Mouse (Mus musculus) forebrain, embryonic 14.5 days (tissue): Measurements from ENCODE around the gene Setd7. TPM values are rescaled to one million over a fixed set of nuclear protein-coding genes. Genes with fewer than 3 reads are reported as not detected.

ENCODE experiments used
- ATAC-seq: fragments of 200-750 bp; cut with Nextera tagmentation; 2 replicates; pipeline ENCODE4 v1.8.0; 2017; ENCODE audit warnings: mild to moderate bottlenecking, moderate library complexity
- DNase-seq: peaks from one replicate; pipeline ENCODE4 v3.0.0-alpha.2; 2015; ENCODE audit warnings: low spot score
- H3K27ac ChIP-seq: fragments of 300-500 bp; sonication (generic); 2 replicates; pipeline ENCODE4 v1.5.1; 2014; ENCODE audit warnings: low read depth, mild to moderate bottlenecking, control low read depth, low read length, moderate library complexity
- H3K27me3 ChIP-seq: fragments of 300-500 bp; sonication (generic); replicated peaks from 2 replicates; pipeline ENCODE4 v1.6.1; 2014; ENCODE audit warnings: low read length, control low read depth, mixed read lengths; ENCODE audit not compliant: control insufficient read depth, insufficient read depth
- H3K36me3 ChIP-seq: fragments of 300-500 bp; sonication (generic); 2 replicates; pipeline ENCODE4 v1.6.1; 2014; ENCODE audit warnings: low read length, control low read depth; ENCODE audit not compliant: control insufficient read depth, insufficient read depth
- H3K4me1 ChIP-seq: fragments of 300-500 bp; sonication (generic); 2 replicates; pipeline ENCODE4 v1.6.1; 2014; ENCODE audit warnings: antibody characterized with exemption, low read length, control low read depth; ENCODE audit not compliant: control insufficient read depth, insufficient read depth
- H3K4me2 ChIP-seq: fragments of 300-500 bp; sonication (generic); 2 replicates; pipeline ENCODE4 v1.6.1; 2014; ENCODE audit warnings: mild to moderate bottlenecking, control low read depth, low read length
- H3K4me3 ChIP-seq: fragments of 300-500 bp; sonication (generic); 2 replicates; pipeline ENCODE4 v1.5.1; 2014; ENCODE audit warnings: low read depth, low read length, control low read depth
- H3K9ac ChIP-seq: fragments of 300-500 bp; sonication (generic); 2 replicates; pipeline ENCODE4 v1.6.1; 2014; ENCODE audit warnings: mild to moderate bottlenecking, low read length, control low read depth, moderate library complexity
- H3K9me3 ChIP-seq: fragments of 300-500 bp; sonication (generic); replicated peaks from 2 replicates; pipeline ENCODE4 v1.6.1; 2016; ENCODE audit warnings: low read length, control low read depth, mixed read lengths; ENCODE audit not compliant: control insufficient read depth
- WGBS: fragments of 180-500 bp; shearing (Covaris S2); extraction: QIAGEN DNeasy Blood & Tissue Kit; methylation state at CpG from one replicate; pipeline ENCODE4 v1.1.7; 2014; 5-methylcytosine and 5-hydroxymethylcytosine counted together
- polyA plus RNA-seq: library from polyadenylated mRNA; unstranded; fragments of >200 nt; fragmentation: Nextera tagmentation; extraction: Ambion mirVana; gene quantifications from 2 replicates; pipeline ENCODE4 v1.2.1, GENCODE M21; 2014

Gene Setd7
- polyA plus RNA-seq, 1 experiment from 2014 or later = 3.7 TPM

DNA sequence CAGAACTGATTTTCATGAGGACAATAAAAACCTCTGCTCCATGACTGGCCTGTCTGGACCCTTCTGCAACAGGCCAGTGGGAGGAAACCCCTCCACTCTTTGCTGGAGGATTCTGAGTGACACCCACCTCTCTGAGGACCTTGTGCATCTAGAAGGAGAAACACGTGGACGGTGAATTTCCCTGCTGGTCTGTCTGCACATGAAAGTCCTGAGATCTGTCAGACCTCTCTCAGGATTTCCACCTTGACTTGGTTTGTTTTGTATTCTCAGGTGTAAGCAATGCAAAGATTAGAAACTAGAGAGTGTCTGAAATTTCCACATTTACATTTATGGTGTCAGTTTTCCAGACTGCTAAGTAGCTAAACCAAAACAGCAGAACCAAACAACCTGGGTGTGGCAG lies 8.5 kb downstream of the Setd7 start:
- WGBS = 85% methylated on average over 2 of the region's 2 CpGs
- no peak overlapping the region for H3K27ac ChIP-seq
- peaks cover 19% of the 10 kb centered on the region for H3K4me1 ChIP-seq
- ATAC-seq (no peak), DNase-seq (no peak)
- H3K9ac ChIP-seq = no peak overlapping the region
- H3K9me3 ChIP-seq = no peaks in the 10 kb centered on the region
- H3K36me3 ChIP-seq = peaks cover 28% of the 10 kb centered on the region
- no peaks in the 10 kb centered on the region for H3K27me3 ChIP-seq
- no peak overlapping the region for H3K4me3 ChIP-seq
- no peak overlapping the region for H3K4me2 ChIP-seq

DNA sequence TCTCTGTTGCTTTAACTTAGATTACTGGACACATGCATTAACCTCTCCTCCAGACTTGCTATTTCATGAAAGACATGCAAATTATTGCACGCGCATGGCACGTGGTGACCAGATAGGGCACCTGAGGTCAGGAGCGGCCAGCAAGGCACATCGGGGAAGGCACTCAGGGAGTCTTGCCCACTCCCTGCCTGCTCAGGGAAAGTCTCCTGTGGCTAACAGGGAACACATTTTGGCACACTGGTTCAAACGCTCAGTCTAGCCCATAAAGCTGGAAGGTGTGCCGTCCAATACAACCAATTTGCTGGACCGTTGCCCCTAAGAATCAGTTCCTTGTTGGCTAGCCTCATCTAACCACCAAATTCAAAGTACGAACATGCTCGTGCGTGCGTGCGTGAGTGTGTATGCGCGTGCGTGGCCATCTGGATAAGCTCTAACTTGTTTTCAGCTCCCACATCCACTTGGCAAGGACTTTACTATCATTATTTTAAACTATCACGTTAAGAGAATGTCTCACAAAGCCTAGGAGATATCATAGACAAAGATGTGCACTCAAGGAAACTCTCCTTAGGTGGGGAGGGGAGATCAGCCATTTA lies 11.6 kb downstream of the Setd7 start:
- H3K36me3 ChIP-seq = peaks cover 34% of the 10 kb centered on the region
- no peak overlapping the region for H3K4me3 ChIP-seq
- no peak for DNase-seq
- no peak overlapping the region for H3K27ac ChIP-seq
- H3K4me2 ChIP-seq = no peak overlapping the region
- H3K4me1 ChIP-seq = peaks cover 16% of the 10 kb centered on the region
- 87% methylated on average over 17 of the region's 17 CpGs for WGBS
- no peak for ATAC-seq
- H3K9me3 ChIP-seq = no peaks in the 10 kb centered on the region
- H3K27me3 ChIP-seq = no peaks in the 10 kb centered on the region
- no peak overlapping the region for H3K9ac ChIP-seq

DNA sequence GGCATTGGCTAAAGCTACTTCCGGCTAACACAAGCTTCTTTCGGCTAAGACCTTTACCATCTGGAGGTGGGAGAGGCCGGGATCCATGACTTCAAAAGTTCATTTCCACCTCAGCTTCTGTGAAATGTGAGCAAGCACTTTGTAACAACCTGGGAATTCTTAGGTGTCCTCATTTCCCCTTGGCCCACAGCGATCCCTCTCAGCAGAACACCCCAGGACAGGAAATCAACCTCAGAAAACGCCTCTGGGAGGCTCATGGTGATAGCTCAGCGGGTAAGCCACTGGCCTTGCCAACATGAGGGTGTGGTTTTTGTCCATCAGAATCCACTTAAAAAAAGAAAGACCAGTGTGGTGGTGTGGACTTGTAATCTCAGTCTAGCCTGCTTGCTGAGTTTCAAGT lies 13.1 kb downstream of the Setd7 start:
- WGBS = 90% methylated on average over 6 of the region's 6 CpGs
- H3K4me2 ChIP-seq = no peak overlapping the region
- ATAC-seq = no peak
- H3K9me3 ChIP-seq = no peaks in the 10 kb centered on the region
- H3K36me3 ChIP-seq = peaks cover 36% of the 10 kb centered on the region
- no peak overlapping the region for H3K4me3 ChIP-seq
- no peak overlapping the region for H3K27ac ChIP-seq
- H3K4me1 ChIP-seq = peaks cover 10% of the 10 kb centered on the region; the same call in 1 of the 2 replicates
- DNase-seq = no peak
- H3K9ac ChIP-seq = no peak overlapping the region
- no peaks in the 10 kb centered on the region for H3K27me3 ChIP-seq

DNA sequence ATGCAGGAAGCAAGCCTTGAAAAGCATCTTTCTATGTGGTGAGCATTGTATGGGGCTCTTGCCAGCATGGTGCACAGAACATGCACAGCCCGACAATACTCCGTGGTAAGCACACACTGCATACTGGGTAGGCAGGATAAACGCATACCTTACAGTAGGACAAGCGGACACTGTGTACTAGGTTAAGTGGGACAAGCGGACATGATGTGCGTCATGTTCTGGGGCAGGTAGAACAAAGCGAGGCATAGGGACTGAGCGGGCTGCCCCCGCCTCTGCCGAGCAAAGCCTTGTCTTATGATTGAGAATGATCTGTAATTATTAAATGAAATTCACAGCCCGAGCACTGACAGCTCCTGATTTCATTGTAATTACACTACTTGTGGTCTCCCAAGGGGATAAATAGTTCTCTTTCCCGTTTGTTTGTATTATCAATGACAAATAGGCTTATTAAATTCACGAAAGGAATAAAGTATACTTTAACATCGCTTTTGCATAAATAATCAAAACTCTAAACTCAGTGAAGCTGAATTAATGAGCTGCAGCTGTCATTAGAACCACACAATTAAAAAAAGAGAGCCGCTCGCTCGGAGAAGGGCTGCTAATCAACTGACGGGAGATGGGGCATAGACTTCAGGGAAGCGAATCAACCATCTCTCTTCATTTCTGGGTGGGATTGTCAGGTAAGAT lies 16.1 kb downstream of the Setd7 start:
- peak overlapping the region; percentile 6; the same call in 1 of the 2 replicates for H3K9ac ChIP-seq
- WGBS = 28% methylated on average over 19 of the region's 19 CpGs
- H3K4me1 ChIP-seq = peaks cover 10% of the 10 kb centered on the region; the same call in 1 of the 2 replicates
- H3K9me3 ChIP-seq = no peaks in the 10 kb centered on the region
- ATAC-seq (peak; percentile 83), DNase-seq (peak; percentile 87)
- H3K27ac ChIP-seq = peak overlapping the region; percentile 89
- H3K27me3 ChIP-seq = no peaks in the 10 kb centered on the region
- peaks cover 55% of the 10 kb centered on the region for H3K36me3 ChIP-seq
- peak overlapping the region; percentile 35 for H3K4me2 ChIP-seq
- no peak overlapping the region for H3K4me3 ChIP-seq

DNA sequence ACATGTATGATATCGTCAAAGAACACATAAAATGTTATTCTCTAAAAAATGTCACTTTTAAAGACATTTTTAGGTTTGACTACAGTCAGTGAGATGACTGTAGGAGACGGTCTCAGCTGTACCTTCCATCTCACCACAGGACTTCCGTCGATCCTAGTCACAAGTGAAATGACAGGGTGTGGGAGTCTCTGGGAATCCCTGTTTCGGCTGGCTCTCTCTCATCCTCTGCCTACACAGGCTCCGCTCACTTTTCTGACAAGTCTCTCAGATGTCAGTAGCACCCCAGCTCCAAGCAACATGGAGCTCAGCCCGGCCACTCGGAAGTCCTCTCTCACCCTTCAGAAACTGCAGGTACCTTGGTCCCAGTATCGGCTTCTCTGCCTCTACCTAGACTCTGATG lies 20.0 kb downstream of the Setd7 start:
- Histone ChIP-seq H3K9ac (no peak overlapping the region), H3K27ac (no peak overlapping the region), H3K9me3 (no peaks in the 10 kb centered on the region), H3K27me3 (no peaks in the 10 kb centered on the region), H3K36me3 (peaks cover 59% of the 10 kb centered on the region), H3K4me2 (no peak overlapping the region), H3K4me1 (peaks cover 10% of the 10 kb centered on the region; the same call in 1 of the 2 replicates), H3K4me3 (no peak overlapping the region)
- no peak for DNase-seq
- no peak for ATAC-seq
- WGBS = 98% methylated on average over 9 of the region's 9 CpGs

DNA sequence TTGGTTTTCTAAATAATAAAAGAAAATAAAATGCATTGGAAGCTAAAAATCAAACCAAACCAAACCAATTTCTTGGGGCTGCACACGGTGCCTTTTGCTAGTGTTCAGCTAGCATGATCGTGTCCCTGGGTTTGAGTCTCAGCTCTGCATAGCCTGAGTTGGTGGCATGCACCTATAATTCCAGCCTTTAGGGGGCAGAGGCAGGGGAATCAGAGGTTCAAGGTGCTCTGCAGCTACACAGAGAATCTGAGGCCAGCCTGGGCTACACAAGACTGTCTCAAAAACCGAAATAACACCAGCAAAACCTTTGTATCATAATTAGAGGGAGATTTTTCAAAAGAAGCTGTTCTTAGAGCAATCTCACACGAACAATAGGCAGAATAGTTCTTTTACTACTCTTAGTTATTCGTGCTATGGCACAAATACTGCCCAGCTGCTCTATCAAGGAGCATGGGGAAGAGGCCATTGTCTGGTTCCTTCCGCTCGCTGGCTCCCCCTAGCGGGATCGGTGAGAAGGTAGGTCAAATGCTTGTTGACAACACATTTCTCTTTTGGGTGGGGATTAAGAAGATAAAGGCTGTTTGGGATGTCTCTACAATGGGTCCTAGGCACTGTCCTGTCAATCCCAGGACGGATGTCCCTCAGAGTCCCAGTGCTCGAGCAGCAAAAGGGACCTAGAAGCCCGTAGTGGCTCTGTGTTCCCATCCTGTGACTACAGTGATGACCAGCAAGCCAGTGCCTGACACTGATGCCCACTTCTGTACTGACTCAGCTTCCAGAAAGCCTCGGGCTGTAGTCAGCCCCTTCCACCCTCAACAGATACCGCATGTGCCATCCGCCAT lies 20.9 kb downstream of the Setd7 start:
- Histone ChIP-seq H3K9ac (no peak overlapping the region), H3K9me3 (no peaks in the 10 kb centered on the region), H3K27ac (no peak overlapping the region), H3K27me3 (no peaks in the 10 kb centered on the region), H3K4me3 (no peak overlapping the region), H3K4me1 (peaks cover 9% of the 10 kb centered on the region; the same call in 1 of the 2 replicates), H3K4me2 (no peak overlapping the region), H3K36me3 (peaks cover 66% of the 10 kb centered on the region)
- DNase-seq (peak; percentile 68), ATAC-seq (no peak)
- WGBS = 60% methylated on average over 15 of the region's 15 CpGs

DNA sequence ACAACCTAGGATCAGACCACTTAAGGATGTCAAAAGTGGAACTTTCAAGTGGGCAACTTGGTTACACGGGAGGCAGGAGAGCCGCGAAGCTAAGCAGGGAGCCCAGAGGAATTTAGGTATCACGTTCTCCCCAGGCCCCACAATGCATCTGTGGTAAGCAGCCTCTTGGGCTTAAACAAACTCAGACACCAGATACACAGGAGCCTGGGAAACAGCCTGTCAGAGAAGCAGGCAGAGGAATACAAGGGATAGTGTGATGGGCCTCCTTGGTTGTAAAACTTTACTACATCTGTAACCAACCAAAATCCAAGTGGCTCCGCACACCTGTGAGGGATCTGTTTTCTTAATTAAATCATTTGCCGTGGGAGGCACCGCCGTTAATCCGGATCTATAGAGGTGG lies 26.7 kb downstream of the Setd7 start:
- WGBS = 90% methylated on average over 9 of the region's 9 CpGs
- H3K4me3 ChIP-seq = no peak overlapping the region
- H3K9ac ChIP-seq = no peak overlapping the region
- H3K27me3 ChIP-seq = no peaks in the 10 kb centered on the region
- ATAC-seq (no peak), DNase-seq (no peak)
- no peak overlapping the region for H3K27ac ChIP-seq
- H3K9me3 ChIP-seq = no peaks in the 10 kb centered on the region
- H3K4me2 ChIP-seq = no peak overlapping the region
- H3K36me3 ChIP-seq = peaks cover 83% of the 10 kb centered on the region
- H3K4me1 ChIP-seq = peaks cover 5% of the 10 kb centered on the region; the same call in 1 of the 2 replicates

DNA sequence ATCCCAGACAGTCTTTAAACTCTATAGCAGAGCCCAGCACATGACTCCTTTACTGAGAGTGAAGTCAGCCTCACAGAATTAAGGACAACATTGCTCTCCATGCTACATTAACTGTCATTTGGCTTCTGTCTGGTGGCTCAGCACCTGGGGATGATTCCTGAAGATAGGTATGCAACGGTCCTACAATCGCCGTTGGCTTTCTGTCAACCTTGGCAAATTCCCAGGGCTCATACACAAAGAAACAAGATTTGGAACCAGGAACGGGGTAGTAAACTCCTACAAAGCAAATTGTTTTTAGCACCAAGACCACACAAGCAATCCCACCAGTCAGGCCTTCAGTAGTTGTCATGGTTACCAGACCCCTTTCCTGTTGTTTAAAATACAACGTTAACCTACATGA lies 27.1 kb downstream of the Setd7 start:
- no peak overlapping the region for H3K4me3 ChIP-seq
- peaks cover 83% of the 10 kb centered on the region for H3K36me3 ChIP-seq
- H3K9me3 ChIP-seq = no peaks in the 10 kb centered on the region
- no peak overlapping the region for H3K9ac ChIP-seq
- WGBS = 72% methylated on average over 5 of the region's 5 CpGs
- H3K4me2 ChIP-seq = no peak overlapping the region
- peaks cover 5% of the 10 kb centered on the region; the same call in 1 of the 2 replicates for H3K4me1 ChIP-seq
- no peaks in the 10 kb centered on the region for H3K27me3 ChIP-seq
- ATAC-seq (no peak), DNase-seq (no peak)
- H3K27ac ChIP-seq = no peak overlapping the region
